Mouse (Mus musculus) retina, postnatal 1 day (tissue): ENCODE measurements around the gene Fubp3.
"Not testable (repeated sequence)": the region's sequence is repeated elsewhere in the genome, so short reads cannot be mapped to it uniquely, and the experiment has no call there.

Source experiments
- DNase-seq: peaks from one replicate; pipeline ENCODE4 v3.0.0-alpha.2; 2012

The Fubp3 gene

DNA sequence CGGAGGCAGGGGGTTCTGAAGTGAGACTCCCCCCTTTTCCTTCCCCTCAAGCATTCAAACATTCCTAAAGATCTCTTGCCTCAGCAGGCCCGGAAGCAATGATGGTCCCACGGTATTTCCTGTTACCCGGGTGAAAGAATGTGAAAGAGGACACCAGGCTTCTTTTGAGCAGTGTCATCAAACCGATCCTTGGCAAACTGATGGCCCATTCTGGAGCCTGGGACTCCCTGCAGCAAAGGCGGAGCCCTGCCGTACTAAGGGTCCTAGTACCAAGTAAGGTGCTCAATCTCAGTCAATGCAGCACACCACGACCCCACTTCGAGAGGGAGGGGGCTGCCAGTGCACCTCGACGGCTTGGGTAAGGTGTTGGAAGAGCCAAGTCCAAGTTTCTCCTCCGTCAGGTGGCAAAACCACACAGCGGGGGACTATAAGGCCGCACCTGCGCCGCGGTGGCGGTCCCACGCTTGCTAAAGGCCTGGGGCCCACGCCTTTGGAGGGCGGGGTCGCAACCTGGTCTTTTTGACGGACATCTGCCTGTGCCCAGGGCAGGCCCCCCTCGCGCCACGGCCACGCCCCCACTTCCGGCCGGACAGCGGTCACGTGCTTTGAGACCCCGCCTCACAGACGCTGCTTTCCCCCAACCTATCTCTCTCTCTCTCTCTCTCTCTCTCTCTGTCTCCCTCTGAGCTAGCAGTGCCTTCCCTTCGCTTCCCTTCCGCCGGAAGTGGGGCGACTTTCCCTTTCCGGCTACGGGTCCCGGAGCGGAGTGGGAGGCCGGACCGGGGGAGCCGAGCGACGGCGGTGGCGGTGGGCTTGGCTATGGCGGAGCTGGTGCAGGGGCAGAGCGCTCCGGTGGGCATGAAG is at the start of gene Fubp3:
Gene Fubp3, plus strand, starts transcription at position 601 of the 864 bp plus-strand sequence.
- peak; percentile 98 for DNase-seq

DNA sequence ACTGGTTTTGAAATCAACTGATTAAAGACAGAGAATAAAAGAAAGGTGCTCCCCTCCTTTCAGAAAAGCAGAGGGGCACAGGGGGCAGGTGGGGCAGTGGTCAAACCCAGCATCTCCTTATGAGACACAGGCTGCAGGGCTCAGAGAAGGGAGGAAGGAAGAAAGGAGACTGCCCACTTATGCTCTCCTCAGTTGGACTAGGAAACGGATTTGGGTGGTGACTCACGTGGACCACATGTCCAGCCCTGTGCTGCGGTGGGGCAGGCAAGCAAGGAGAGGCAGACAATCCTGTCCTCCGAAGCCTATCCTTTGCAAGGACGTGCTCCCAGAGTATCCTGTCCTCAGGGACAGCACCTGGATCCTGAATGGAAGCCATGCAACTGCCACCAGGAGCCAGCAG is 47.8 kb upstream of the Fubp3 start:
- DNase-seq, result no peak

DNA sequence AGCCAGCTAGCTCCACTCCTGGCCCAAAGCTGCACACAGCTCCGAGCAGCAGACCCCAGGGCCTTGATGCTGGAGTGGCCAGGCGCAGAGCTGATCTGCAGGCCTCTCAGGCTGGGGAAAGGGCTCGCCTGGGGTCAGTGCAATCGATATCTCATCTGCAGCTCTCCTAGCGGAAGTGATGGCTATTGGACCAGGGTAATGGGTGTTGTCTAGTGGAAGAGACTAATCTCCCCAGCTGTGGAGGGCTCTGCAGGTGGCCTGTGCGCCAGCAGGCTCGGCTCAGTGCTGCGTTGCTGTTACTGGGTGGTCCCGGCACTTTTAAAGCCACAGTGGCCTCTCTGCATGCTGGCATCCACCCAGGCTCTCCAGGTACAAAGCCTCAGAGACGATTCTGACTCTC is 46.7 kb upstream of the Fubp3 start:
- DNase-seq, result peak; percentile 65

DNA sequence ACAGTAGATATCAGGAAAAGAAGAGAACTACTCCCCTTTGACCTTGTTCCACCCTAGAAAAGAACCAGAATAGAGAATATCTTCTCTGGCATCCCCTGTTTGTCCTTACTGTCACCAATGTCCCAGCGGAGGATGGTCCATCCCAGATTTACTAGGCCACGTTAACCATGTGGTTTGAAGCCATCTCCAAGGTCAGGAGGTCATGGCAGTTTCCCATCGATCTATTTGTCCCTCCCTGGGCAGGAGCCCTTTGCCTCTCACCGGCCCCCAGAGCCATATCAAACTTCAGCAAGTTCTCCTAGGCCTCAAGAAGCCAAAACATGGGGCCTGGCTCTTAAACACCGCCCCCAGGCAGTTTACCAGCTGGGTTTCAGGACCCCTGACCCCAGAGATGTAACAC is 42.2 kb upstream of the Fubp3 start:
- DNase-seq, result no peak

DNA sequence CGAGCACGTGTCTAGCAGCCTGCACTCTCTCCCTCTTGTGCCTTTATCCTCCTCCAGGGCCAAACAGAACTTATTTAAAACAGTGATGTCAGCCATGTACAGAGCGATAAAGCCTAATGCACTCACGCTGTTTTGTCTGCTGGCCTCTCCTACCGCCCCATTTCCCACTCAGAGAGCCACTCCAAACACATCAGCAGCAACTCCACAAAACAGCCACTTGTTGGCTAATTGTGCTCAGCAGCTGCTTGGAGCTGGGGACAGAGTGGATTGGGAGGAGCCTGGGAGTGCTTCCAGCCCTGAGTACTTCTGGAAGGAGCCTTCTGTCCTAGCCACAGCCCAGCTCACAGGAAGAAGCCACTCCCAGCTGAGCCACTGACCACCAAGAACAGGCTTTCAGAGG is 35.4 kb upstream of the Fubp3 start:
- DNase-seq, result peak; percentile 56

DNA sequence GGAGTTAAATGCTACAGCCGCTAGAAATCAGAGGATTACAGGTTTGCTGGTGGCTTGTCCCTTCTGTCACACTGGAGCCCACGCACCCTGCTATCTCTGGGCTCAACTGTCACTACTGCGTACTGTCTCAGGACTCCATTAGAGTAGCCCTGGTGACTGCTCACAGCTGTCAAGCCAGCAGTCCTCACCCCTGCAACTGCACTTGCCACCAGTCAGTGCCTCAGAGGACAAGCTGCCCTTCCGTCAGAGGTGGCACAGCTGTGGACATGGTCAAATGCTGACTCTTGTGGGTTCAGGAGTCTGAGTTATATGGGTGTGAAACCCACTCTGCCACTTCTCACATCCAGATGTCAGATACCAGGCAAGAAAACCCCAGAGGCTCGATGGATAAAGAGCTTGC is 33.7 kb upstream of the Fubp3 start:
- peak; percentile 45 for DNase-seq

DNA sequence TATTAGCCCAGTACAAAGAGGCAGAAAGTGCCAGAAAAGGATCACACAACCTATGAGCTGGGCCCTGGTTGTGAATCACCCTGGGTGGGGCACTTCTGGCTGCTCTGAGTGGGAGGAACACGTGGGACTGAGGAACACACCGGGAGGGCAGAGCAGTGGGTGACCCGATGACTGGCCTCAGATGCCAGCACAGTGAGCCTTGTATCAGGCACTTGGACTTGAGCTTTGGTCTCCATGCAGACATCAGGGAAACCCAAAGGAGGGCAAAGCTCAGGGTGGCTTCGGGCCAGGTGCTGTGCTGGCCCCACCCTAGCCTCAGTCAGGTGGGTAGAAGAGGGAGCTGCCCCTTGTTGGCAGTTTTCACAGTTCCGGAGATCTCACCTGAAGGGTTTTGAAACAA is 30.9 kb upstream of the Fubp3 start:
- DNase-seq, result no peak

DNA sequence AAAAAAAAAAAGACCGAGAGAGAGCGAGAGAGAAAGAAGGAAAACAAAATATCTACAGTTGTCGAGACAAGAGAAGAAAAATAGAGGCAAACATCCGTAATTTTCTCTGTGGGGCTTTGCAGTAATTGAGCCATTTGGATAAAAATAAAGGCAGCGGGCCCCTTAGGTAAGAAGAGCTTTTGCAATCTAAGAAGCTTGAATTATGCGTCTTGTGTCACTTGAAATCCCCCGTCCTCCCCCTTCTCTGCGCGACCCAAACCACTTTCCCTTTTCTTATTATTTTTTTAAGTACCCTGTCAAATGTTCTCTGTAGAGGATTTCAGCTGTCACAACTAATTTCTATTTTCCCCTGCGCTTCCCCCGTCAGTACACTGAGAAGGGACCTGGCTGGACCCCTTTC is 24.7 kb upstream of the Fubp3 start:
- DNase-seq, result no peak

DNA sequence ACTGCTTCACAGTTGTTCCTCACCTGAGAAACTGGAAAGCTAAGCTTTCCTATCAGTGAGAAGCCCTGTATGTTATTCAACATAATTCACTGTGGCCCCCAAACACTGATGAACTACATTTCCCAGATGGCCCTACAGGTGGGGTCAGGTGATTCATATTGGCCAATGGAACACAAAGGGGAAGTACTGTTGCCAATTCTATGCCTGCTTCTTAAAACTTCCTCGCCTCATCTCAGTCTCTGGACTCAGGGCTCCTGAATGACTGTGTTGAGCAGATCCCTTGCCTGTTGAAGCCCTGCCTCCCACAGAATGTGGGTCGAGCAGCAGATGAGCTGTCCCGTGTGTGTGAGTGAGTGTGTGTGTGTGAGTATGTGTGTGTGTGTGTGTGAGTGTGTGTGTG is 21.9 kb upstream of the Fubp3 start:
- DNase-seq, result peak; percentile 30

DNA sequence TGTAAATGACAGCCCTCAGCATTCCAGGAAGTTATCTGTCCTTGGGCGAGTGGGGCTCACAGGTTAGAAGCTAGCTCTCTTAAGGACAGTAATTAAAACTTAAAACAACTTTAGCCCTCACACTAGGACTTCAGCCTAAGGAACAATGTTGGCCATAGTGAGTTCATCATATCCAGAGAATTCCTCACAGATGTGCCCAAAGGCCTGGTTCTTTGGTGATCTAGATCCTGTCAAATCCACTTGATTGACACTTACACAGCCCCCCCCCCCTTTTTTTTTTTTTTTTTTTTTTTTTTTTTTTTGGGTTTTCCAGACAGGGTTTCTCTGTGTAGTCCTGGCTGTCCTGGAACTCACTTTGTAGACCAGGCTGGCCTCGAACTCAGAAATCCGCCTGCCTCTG is 21.1 kb upstream of the Fubp3 start:
- not testable (repeated sequence) for DNase-seq

DNA sequence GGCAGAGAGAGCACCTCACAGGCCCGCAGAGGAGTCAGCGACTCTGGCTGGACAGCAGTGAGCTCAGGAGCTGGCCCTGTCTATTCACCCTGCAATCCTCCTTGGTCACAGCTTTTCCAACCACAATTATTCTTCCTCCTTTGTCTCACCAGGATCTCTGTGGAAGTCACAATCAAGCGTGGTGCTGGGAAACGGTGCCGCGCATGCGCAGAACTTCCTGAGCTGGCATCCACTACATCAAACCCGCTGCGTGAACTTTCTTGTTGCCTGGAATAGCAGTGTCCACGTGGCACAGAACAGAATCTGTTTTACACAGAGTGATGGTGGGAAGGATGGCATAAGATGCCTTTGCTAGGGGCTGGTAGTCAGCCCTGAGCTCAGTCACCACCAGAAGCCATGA is 20.5 kb upstream of the Fubp3 start:
- DNase-seq, result no peak

DNA sequence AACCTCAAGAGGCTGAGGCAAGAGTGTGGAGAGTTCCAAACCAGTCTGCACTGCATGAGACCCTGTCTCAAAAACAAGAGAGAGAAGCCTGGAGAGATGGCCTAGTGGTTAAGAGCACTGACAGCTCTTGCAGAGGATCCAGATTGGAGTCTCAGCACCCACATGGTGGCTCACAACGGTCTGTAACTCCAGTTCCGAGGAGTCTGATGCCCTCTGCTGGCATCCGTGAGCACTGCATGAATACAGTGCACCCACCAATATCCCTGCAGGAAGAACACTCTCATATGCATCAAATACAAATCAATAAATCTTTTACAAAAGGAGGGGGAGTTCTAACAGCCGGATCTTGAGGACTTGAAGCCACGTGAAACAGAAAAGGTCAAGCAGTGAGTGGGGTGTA is 17.8 kb upstream of the Fubp3 start:
- no peak for DNase-seq

DNA sequence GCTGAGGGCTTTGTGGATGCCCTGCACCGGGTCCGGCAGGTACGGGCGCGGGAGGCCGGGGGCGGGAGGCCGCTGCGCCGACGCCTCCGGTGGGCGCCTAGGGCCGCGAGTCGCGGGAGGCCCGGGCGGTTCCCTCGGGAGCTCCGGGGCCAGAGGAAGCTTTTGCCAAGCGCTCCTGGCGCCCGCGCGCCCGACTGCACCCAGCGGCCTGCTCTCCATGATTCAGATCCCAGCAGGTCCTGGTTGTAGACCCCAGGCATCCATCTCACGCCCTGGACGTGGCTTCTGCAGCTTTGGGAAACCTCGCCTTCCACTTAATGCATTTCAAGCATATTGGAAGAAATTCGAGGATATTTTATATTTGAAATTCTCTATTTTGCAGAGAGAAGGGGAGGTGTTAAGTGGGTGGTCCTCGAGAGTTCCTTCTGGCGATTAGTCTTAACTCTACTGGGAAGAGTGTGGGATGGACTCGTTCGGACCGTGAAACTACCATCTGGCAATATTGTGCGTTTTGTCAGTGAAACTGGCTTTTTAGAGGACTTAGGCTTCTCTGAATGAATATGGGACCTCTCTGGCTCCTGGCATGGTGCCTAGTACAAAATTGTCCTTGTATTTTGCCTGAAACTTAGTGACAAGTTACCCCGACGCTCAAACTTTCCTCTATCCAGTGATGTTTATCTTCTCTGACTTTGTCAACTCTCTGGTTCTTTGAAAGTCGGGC is 624 bp downstream of the Fubp3 start:
- DNase-seq, result no peak

DNA sequence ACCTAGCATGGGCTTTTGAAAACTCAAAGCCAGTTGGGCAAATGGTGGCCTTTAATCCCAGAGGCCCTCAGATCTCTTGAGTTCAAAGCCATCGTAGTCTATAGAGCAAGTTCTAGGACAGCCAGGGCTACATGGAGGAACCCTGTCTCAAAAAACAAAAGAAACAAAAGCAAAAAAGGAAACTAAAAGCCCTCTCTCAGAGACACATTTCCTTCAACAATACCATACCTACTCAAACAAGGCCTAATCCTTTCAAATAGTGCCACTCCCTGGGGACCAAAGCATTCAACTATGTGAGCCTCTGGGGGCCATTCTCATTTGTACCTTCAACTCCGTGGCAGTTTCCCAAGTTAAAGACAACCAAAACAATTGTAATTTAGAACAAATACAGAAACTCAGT is 9.2 kb downstream of the Fubp3 start:
- DNase-seq, result no peak

DNA sequence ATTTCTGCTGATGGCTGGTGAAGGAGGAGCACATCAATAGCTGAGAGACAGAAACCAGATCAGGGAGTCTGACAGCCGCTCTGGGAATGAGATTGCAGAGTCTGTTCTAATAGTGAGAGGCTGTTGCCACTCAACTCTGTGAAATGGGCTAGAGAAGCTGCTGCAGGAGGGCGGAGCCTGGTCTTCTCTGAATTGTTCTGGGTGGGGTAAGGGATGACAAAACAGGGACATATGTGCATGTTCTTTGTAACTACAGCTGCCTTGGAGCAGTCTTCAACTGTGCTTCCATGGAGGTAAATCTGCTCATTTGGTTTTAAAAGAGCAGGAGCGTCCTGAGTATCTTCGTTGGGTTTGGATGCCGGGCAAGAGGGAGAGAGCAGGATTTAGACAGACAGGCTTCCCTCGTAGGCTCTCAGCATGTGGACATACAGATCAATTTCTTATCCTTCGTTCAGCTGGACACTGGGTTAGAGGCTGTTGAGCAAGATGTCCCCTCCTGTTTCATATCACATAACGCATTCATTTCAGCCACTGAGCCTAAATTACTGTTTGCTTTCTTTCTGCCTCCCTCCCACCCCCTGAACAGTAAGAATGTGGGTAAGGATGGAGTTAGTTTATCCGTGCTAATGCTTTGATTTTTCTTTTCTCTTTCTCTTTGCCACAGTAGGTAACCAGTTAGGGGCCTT is 19.5 kb downstream of the Fubp3 start:
- DNase-seq, result no peak

DNA sequence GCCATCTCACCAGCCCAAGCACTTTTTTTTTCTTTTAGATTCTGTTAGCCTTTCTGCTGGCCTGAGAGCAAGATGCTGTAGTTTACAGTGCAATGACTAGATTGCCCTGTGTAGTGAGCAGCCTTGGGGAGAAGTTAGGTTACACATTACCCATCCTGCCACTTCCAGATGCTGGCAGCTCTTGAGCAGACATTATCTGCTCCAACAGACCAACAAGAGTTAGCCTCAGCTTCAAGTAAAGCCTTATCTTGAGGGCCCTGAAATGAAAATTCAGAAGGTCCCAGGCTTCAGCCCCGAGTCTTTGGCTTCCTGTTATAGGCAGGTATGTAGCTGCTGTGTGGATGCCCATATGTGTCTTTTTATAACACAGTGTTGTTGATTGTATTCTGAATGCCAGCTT is 35.1 kb downstream of the Fubp3 start:
- no peak for DNase-seq

DNA sequence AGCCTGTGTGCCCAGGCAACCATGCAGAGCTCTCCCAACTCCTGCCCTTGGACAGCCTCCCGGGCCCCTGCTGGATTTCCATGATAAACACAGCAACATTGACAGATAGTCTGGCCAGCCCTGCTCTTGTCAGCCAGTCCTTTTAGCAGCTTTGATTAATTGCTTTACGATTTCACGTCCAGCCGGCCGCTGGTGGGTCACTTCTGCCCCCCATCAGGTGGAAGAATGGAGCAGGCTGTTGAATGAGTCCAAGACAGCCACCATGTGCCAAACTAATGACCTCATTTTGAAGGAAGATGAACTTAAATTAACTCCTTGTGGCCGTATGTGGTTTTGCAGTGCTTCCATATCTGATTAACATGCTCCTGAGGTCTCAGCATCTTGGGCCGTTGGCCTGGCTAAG is 37.4 kb downstream of the Fubp3 start:
- peak; percentile 30 for DNase-seq

DNA sequence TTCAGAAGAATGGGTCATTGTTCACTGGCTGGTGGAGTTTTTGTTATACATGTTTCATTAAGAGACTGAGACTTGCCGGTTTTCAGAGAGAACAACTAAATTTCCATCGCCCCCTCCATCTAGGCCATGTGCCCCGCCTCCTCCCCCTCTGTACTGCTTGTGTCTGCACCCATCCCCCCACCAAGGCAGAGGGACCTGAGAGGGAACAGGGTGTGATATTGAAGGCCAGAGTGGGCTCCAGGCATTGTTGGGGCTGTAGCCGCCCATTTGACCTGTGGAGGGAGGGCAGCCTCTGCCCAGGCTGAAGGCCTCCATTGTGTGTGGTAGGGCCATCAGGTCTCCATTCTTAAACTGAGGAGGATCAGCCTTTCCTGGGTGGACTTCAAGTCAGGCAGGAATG is 38.5 kb downstream of the Fubp3 start:
- no peak for DNase-seq

DNA sequence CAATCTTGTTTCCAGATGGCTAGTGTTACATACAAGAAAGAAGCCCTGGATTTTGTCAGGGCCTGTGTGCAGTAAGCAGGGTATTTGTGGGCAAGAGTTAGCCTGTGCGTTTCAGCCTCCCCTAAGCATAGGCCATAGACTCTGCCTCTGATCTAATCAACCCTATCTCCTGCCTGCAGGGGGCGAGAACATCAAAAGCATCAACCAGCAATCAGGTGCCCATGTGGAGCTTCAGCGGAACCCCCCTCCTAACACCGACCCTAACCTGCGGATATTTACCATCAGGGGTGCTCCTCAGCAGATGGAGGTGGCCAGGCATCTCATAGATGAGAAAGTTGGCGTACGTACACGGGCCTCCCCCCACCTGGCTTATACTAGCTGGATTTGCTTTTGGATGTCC is 38.9 kb downstream of the Fubp3 start:
- no peak for DNase-seq

DNA sequence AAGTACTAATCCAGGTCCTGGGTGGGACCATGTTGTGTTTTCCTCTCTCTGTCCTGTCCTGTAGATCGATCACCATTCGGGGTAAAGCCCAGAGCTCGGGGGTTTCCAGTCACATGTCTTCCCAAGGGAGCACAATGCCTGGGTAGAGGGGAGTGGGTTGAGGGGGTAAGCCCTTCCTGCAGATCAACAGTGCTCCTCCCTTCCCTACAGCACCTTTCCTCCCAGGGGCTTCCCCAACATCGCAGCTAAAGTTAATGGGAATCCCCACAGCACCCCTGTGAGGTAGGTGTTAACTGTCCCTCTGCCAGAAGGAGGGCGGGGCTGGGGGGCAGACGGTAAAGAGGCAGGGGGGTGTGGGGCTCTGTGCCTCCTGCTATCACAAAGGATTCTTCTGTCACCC is 40.2 kb downstream of the Fubp3 start:
- DNase-seq, result no peak

DNA sequence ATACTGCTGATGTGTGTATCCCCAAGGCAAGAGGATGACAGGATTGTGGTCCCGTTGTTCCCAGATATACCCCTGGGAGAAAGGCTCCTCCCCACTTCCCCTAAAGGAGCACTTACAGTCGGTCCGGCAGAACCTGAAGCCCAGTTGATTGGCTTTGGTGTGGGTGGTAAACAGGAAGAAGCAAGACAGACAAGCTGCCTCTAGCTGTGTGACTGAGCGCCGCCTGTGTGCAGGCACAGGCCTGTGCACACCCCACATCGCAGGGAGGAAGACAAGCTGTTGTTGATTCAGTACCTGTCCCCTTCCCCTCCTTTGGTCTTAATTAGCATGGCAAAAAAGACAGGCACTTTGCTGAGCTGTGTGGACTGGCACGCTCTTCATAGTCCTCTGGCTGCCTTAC is 41.3 kb downstream of the Fubp3 start:
- no peak for DNase-seq

DNA sequence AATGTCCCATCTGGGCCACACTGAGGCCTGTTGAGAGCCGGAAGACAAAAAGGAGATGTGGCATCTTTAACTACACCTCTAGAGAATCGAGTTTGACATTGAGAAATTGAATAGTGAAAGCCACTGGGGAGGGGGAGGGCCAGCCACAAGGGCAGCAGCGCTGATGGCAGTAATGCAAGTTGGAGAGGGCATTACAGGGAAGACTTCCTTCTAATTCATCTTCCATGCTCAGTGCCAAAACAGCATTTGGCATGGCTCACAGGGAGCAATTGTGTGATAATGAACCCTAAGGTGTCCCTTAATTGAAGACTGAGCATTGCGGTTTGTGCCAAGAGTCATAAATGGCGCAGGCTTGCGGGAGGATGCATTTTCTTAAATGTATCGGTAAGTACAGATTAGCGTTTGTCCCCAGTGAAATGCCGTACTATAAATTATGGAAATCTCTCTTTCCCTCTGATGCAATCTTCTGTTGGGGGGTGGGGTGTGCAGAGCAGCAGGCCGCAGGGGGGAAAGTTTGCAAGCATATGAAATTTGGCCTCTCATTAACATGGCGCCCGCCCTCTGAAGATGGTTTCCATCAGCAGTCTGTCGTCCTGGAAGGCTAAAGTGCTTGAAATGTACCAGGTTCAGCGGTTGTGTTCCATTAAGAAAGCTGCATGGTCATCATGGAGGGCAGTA is 46.2 kb downstream of the Fubp3 start:
- no peak for DNase-seq

DNA sequence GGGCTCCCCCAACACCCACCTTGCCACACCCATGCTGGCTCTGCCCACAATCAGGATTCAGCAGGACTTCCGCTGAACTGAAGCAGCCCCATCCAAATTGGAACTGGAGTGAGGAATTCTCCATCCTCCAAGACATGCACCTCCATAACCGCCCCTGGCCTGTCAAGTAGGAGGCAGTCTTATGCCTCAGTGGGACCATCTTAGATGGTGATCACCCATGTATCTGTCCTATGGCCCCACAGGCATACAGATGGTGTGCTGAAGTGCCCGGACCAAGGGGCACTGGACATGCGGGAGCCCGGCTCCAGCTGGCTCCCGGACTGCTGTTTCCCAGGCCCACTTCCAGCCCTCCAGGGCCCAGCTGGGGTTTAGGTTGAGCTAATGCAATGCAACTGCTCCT is 46.8 kb downstream of the Fubp3 start:
- DNase-seq, result no peak
